Mouse (Mus musculus) limb, embryonic 15.5 days (tissue): Measurements from ENCODE around the gene Pacrg. TPM values are rescaled to one million over a fixed set of nuclear protein-coding genes. Genes with fewer than 3 reads are reported as not detected.

Source experiments
- ATAC-seq: fragments of 200-750 bp; cut with Nextera tagmentation; 2 replicates; pipeline ENCODE4 v1.8.0; 2017; ENCODE audit warnings: low read depth, moderate TSS enrichment; ENCODE audit not compliant: insufficient number of reproducible peaks, low FRiP score, low TSS enrichment
- H3K27ac ChIP-seq: fragments of 300-500 bp; sonication (generic); 2 replicates; pipeline ENCODE4 v1.5.1; 2015; ENCODE audit warnings: moderate library complexity, mild to moderate bottlenecking, inconsistent platforms
- H3K27me3 ChIP-seq: fragments of 300-500 bp; sonication (generic); 2 replicates; pipeline ENCODE4 v1.6.1; 2015; ENCODE audit warnings: inconsistent platforms
- H3K36me3 ChIP-seq: fragments of 300-500 bp; sonication (generic); 2 replicates; pipeline ENCODE4 v1.6.1; 2015; ENCODE audit warnings: inconsistent platforms
- H3K4me1 ChIP-seq: fragments of 300-500 bp; sonication (generic); 2 replicates; pipeline ENCODE4 v1.6.1; 2015; ENCODE audit warnings: inconsistent platforms
- H3K4me2 ChIP-seq: fragments of 300-500 bp; sonication (generic); 2 replicates; pipeline ENCODE4 v1.6.1; 2015; ENCODE audit warnings: mild to moderate bottlenecking, inconsistent platforms
- H3K4me3 ChIP-seq: fragments of 300-500 bp; sonication (generic); 2 replicates; pipeline ENCODE4 v1.5.1; 2015; ENCODE audit warnings: mild to moderate bottlenecking, inconsistent platforms
- H3K9ac ChIP-seq: fragments of 300-500 bp; sonication (generic); 2 replicates; pipeline ENCODE4 v1.6.1; 2015; ENCODE audit warnings: inconsistent platforms
- H3K9me3 ChIP-seq: fragments of 300-500 bp; sonication (generic); 2 replicates; pipeline ENCODE4 v1.6.1; 2016; ENCODE audit warnings: inconsistent platforms
- WGBS: fragments of 180-500 bp; shearing (Covaris S2); methylation state at CpG from one replicate; pipeline ENCODE4 v1.1.7; 2015; 5-methylcytosine and 5-hydroxymethylcytosine counted together
- polyA plus RNA-seq: library from polyadenylated mRNA; unstranded; fragments of >200 nt; fragmentation: Nextera tagmentation; extraction: Ambion mirVana; gene quantifications from 2 replicates; pipeline ENCODE4 v1.2.1, GENCODE M21; 2015

Pacrg gene
- polyA plus RNA-seq, 1 experiment from 2014 or later: 1.1 TPM

DNA sequence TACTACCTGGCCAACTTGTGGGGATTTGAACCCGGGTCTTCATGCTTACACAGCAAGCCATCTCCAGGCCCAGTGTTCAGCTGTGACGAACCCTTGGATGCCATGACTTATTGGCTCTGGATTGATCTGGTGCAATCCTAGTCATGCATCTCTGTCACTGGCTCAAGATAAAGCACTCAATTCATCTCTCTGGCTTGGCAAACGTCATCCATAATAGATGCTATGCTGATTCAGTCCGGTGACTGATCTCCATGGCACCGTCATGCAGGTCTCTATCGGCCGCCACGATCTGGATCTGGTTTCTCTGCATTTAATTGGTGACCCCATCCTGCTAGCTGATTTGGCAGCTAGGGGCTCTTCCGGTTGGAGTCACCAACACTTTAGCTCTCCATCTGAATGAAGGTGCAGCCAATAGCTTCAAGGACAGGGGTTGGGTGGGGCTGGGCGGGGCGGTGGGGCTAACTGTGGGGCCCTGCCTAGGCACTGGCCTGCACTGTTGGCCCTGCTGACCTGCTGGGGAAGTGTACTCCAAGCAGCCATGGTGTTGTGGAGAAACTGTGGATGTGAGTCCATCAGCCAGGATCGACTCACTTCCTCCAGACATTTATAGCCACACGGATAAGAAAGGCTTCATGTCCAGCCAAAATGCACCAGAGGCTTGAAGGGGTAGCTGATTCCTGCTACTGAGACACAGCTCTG, 470.0 kb downstream of the Pacrg start:
- ATAC-seq: no peak
- H3K27me3 ChIP-seq: no peaks in the 10 kb centered on the region
- WGBS: 85% methylated on average over 13 of the region's 13 CpGs
- H3K9me3 ChIP-seq: no peaks in the 10 kb centered on the region
- no peaks in the 10 kb centered on the region for H3K36me3 ChIP-seq
- H3K27ac ChIP-seq: 0 out of 2 replicates have a peak overlapping the region, but pooled peaks have one; percentile 18
- no peak overlapping the region for H3K4me2 ChIP-seq
- H3K4me1 ChIP-seq: peaks cover 12% of the 10 kb centered on the region; the same call in 1 of the 2 replicates
- H3K9ac ChIP-seq: no peak overlapping the region
- no peak overlapping the region for H3K4me3 ChIP-seq

DNA sequence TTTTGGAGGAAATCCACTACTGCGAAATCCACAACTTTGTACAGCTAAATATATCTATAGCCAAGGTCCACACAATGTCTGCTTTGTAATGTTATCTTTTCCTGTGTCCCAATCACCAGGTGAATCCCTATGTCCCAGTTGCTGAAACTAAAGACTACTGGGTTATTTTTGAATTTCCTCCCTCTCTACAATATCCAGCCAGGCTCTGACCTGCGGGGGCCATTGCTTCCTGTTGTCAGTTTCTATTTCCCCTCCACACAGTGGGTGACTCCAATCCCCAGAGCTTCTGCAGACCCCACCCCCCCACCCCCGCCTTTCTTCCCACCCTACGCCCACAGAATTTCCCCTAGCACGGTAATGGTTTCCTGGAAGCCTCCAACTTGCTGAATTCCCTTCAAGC, 473.1 kb downstream of the Pacrg start:
- Histone ChIP-seq H3K9ac (no peak overlapping the region), H3K4me3 (no peak overlapping the region), H3K4me1 (0 out of 2 replicates have a peak, but pooled peaks cover 5% of the 10 kb centered on the region), H3K27ac (no peak overlapping the region), H3K36me3 (no peaks in the 10 kb centered on the region), H3K9me3 (no peaks in the 10 kb centered on the region), H3K27me3 (no peaks in the 10 kb centered on the region), H3K4me2 (no peak overlapping the region)
- 66% methylated on average over 5 of the region's 5 CpGs for WGBS
- ATAC-seq: no peak

DNA sequence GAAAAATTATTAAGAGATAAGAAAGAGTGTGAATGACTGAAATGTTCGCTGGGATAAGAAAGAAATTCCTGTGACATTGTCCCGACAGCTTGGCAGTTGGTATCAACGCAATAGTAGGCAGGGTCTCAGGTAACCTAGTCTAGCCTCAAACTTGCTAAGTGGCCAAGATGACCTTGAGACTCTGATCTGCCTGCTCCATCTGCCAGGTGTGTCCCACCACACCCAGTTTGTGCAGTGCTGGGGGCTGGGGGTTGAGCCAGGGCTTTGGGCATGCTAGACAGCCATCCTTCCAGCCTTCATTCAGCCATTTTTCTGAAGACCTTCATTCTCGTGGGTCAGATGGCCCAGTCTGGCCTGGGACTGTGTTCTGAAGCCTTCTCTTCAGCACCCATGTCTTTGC, 473.5 kb downstream of the Pacrg start:
- no peak overlapping the region for H3K4me3 ChIP-seq
- no peak overlapping the region for H3K27ac ChIP-seq
- 80% methylated on average over 4 of the region's 4 CpGs for WGBS
- H3K9ac ChIP-seq: no peak overlapping the region
- H3K4me2 ChIP-seq: no peak overlapping the region
- no peaks in the 10 kb centered on the region for H3K36me3 ChIP-seq
- no peaks in the 10 kb centered on the region for H3K27me3 ChIP-seq
- H3K9me3 ChIP-seq: no peaks in the 10 kb centered on the region
- no peak for ATAC-seq
- 0 out of 2 replicates have a peak, but pooled peaks cover 5% of the 10 kb centered on the region for H3K4me1 ChIP-seq

DNA sequence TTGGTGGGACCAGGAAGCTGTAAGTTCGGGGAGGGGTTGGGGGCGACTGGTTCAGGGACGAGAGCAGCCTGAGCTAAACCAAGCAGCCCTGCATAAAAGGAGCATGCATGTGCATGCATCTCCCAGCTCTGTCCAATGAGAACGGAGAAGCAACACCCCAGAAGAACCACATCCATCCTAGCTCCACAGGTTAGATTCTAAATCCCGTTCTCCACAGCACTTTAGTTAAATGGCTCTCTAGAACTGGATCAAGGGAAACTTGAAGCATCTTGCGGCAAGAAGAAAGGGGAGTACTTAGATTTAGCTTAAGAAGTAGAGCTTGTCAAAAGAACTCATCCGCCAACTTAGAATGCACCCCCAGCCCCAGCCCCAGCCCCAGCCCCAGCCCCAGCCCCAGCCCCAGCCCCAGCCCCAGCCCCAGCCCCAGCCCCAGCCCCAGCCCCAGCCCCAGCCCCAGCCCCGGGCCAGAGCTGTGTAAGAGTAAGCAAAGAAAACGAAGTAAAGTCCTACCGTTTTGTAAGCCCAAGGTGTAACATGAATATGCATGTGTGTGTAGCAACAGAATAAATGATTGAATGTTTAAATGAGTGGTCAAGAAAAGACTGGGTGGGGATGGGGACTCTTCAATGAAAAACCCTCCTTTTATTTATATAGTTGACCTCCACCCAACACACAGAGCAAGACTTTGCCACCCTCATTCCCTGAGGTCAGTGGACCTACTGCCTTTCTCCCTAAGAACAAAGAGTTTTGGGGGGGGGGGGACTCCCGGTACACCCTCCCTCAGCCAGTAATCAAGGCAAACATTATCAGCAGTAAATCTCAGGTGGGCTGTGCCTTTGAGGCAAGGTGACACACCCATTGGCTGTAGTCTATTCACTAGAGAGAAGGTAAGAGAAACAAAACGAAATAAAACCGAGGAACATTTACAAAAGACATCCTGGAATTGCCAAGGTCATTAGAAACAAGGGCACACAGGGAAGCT, 474.3 kb downstream of the Pacrg start:
- no peak overlapping the region for H3K4me3 ChIP-seq
- no peak overlapping the region for H3K4me2 ChIP-seq
- no peaks in the 10 kb centered on the region for H3K27me3 ChIP-seq
- 0 out of 2 replicates have a peak, but pooled peaks cover 5% of the 10 kb centered on the region for H3K4me1 ChIP-seq
- no peak overlapping the region for H3K27ac ChIP-seq
- no peaks in the 10 kb centered on the region for H3K36me3 ChIP-seq
- no peaks in the 10 kb centered on the region for H3K9me3 ChIP-seq
- no peak for ATAC-seq
- 61% methylated on average over 13 of the region's 13 CpGs for WGBS
- no peak overlapping the region for H3K9ac ChIP-seq

DNA sequence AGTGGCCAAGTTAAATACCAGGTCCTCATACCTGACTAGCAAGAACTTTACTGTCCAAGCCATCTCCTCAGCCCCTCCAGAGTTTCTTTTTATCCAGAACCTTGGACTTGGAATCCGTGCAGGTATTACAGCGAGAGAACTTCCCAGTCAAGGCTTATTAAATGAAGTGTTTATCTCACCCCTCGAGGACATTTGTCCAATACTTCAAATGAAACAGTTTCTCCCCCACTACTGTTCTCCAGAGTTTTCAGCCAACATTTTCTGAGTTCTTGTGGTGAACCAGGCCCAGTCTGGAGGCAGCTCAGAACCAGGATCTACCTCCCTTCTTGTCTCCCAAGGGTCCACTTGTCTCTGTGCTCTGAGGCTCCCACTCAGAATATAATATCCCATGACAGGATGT, 477.0 kb downstream of the Pacrg start:
- Histone ChIP-seq H3K4me3 (no peak overlapping the region), H3K4me1 (0 out of 2 replicates have a peak, but pooled peaks cover 5% of the 10 kb centered on the region), H3K36me3 (no peaks in the 10 kb centered on the region), H3K9ac (no peak overlapping the region), H3K27ac (no peak overlapping the region), H3K4me2 (no peak overlapping the region), H3K9me3 (no peaks in the 10 kb centered on the region), H3K27me3 (no peaks in the 10 kb centered on the region)
- 70% methylated on average over 3 of the region's 3 CpGs for WGBS
- no peak for ATAC-seq

DNA sequence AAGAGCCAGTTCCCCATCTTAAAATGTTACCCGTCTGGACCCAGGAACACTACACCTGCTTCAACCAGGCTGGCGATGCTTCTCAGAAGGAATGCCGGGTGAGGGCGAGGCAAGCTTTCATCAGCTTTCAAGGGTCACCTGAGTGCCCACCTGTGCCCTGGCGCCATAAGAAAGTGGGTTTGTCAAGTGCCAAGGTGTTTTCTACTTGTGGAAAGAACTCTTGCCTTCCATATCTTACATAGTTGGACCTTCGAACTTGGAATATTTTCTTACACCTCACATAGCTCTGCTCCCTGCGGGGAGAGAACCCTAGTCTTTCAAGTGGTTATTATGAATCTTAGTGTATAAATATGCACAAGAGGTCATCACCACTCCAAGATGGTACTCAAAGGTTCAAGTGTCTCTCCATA, 478.2 kb downstream of the Pacrg start:
- no peak overlapping the region for H3K9ac ChIP-seq
- 90% methylated on average over 7 of the region's 7 CpGs for whole genome bisulfite sequencing

DNA sequence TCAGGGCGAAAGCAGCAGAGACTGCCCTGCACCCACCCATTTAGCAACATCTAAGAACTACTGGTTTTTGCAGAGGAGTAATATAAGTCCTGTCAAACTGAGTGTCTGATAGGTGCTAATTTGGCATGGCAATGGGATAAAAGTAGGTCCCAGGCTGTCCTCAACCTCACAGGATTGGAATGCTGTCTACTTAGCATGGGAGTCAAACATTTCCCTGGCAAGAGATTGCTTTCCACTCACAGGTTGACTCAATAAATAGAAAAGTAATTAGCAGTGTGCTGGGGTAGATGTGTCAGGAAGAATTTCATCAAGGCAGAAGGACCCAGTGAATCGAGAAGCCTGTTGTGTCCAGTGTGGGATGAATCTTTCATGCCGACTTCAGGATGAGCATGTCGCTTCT, 479.4 kb downstream of the Pacrg start:
- Histone ChIP-seq H3K9me3 (no peaks in the 10 kb centered on the region), H3K4me3 (no peak overlapping the region), H3K27ac (no peak overlapping the region), H3K27me3 (no peaks in the 10 kb centered on the region), H3K4me2 (no peak overlapping the region), H3K9ac (no peak overlapping the region), H3K36me3 (no peaks in the 10 kb centered on the region), H3K4me1 (peaks cover 2% of the 10 kb centered on the region; the same call in 1 of the 2 replicates)
- 72% methylated on average over 4 of the region's 4 CpGs for WGBS
- ATAC-seq: no peak

More for the DNA sequence above, 478.2 kb downstream of the Pacrg start:
- Histone ChIP-seq H3K4me3 (no peak overlapping the region), H3K36me3 (no peaks in the 10 kb centered on the region), H3K4me2 (no peak overlapping the region), H3K4me1 (0 out of 2 replicates have a peak, but pooled peaks cover 3% of the 10 kb centered on the region), H3K27me3 (no peaks in the 10 kb centered on the region), H3K27ac (no peak overlapping the region), H3K9me3 (no peaks in the 10 kb centered on the region)
- ATAC-seq: no peak

DNA sequence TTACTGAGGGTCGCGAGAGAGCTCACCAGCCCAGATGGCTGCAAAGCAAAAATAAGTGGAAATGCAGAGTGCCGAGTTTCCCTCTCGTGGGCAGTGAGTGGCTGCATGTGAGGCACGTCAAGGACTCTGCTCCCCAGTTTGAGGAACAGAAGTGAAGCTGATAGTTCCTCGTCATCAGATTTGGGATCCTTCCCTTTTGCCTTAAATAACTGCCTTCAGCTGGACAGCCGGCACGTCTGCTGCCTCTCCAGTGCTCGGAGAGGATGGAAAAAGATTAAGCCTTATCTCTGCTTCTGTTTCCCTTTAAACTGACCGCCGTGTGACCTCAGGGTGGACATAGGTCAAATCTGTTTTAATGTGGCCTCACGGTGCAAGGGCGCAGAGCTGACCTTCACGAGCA, 480.6 kb downstream of the Pacrg start:
- no peaks in the 10 kb centered on the region for H3K27me3 ChIP-seq
- H3K4me2 ChIP-seq: no peak overlapping the region
- no peak overlapping the region for H3K4me3 ChIP-seq
- ATAC-seq: no peak
- H3K4me1 ChIP-seq: peaks cover 5% of the 10 kb centered on the region; the same call in 1 of the 2 replicates
- WGBS: 59% methylated on average over 14 of the region's 14 CpGs
- H3K9ac ChIP-seq: no peak overlapping the region
- H3K27ac ChIP-seq: no peak overlapping the region
- H3K9me3 ChIP-seq: no peaks in the 10 kb centered on the region
- no peaks in the 10 kb centered on the region for H3K36me3 ChIP-seq

DNA sequence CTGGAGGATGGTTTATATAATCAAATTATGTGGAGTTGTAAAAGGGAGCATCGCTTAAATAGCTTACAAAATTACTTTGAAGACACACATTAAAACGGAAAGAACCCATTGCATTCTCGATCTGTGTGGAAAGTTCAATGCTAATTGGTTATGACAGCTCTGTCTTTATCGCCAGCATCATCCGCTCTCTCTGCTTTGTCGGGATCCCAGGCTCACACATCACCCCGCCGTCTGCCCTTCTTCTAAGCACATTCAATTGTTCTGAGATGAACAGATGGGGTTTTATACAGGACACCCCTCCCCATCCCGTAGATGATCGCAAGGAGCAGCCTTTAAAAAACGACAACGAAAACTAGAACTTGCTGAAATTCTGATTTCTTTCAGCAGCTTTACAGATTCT, 482.8 kb downstream of the Pacrg start:
- WGBS: 74% methylated on average over 12 of the region's 12 CpGs
- H3K9me3 ChIP-seq: no peaks in the 10 kb centered on the region
- no peak overlapping the region for H3K27ac ChIP-seq
- ATAC-seq: no peak
- no peak overlapping the region for H3K4me3 ChIP-seq
- H3K4me1 ChIP-seq: peaks cover 5% of the 10 kb centered on the region; the same call in 1 of the 2 replicates
- H3K9ac ChIP-seq: no peak overlapping the region
- no peaks in the 10 kb centered on the region for H3K36me3 ChIP-seq
- no peaks in the 10 kb centered on the region for H3K27me3 ChIP-seq
- H3K4me2 ChIP-seq: no peak overlapping the region

DNA sequence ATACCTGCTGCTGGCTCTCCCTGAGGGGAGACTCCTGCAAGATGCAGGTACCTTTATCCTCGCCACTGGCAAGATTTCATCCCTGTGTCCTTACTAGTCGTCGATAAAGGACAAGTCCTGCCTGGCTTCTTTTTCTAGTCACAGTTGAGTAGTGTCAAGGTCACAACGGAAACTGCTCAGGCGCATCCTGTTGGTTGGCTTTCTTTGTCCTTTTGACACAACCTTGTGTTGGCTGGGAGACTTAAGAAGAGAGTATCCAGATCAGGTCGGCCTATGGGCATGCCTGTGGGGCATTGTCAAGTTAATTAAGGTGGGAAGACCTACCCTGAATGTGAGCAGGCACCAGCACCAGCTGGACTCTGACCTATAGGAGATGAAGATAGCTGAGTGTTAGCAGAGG, 483.8 kb downstream of the Pacrg start:
- no peak for ATAC-seq
- H3K9me3 ChIP-seq: no peaks in the 10 kb centered on the region
- no peak overlapping the region for H3K4me2 ChIP-seq
- peaks cover 5% of the 10 kb centered on the region; the same call in 1 of the 2 replicates for H3K4me1 ChIP-seq
- no peaks in the 10 kb centered on the region for H3K27me3 ChIP-seq
- H3K27ac ChIP-seq: no peak overlapping the region
- 42% methylated on average over 6 of the region's 6 CpGs for WGBS
- H3K4me3 ChIP-seq: no peak overlapping the region
- H3K36me3 ChIP-seq: no peaks in the 10 kb centered on the region
- H3K9ac ChIP-seq: no peak overlapping the region

DNA sequence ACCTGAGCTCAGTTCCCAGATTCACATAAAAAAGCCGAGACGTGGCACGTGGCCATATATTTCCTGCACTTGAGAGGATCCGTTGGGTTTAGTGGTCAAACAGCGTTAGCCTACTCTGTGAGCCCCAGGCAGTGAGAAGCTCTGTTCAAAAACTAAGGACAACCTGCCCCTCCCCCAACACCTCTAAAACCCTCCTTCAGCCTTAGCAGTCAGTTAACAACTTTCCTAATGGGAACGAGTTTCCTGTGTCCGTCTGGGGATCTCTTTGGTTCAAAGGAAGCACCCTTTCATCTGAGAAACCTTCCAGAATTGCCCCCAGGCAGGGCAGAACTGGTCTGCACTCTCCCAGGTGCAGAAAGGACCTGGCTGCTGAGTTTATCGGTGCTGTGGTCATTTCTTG, 484.4 kb downstream of the Pacrg start:
- no peak for ATAC-seq
- Histone ChIP-seq H3K4me3 (no peak overlapping the region), H3K4me2 (no peak overlapping the region), H3K27me3 (no peaks in the 10 kb centered on the region), H3K4me1 (peaks cover 5% of the 10 kb centered on the region; the same call in 1 of the 2 replicates), H3K27ac (no peak overlapping the region), H3K36me3 (no peaks in the 10 kb centered on the region), H3K9me3 (no peaks in the 10 kb centered on the region), H3K9ac (no peak overlapping the region)
- WGBS: 11% methylated on average over 8 of the region's 8 CpGs
